Mouse (Mus musculus) spleen, adult 2 months (tissue): ENCODE measurements around the gene Ubtd1.

Experiments used
- CTCF ChIP-seq: fragments of 200-500 bp; IDR thresholded peaks from 2 replicates; pipeline ENCODE4 v1.5.1; 2011; ENCODE audit warnings: mild to moderate bottlenecking, inconsistent platforms; ENCODE audit not compliant: insufficient read depth, insufficient read length, insufficient replicate concordance; ENCODE audit errors: extremely low read depth
- POLR2A ChIP-seq: fragments of 200-500 bp; IDR thresholded peaks from 2 replicates; pipeline ENCODE4 v1.6.1; 2011; ENCODE audit warnings: low read depth, low read length, inconsistent platforms

- TF ChIP-seq CTCF = no peak
- no peak for TF ChIP-seq POLR2A
Observed at GRCm38 (mm10) chr19:42080469-42080868, 98.9 kb downstream of the Ubtd1 start.
